Mouse (Mus musculus) CD4-positive naive resting alpha-beta T cell, adult 76 days (primary cell): ENCODE data around the gene Inhba. TPM values are rescaled to one million over a fixed set of nuclear protein-coding genes. Genes with fewer than 3 reads are reported as not detected.

Experiments used
- total RNA-seq: library from RNA; stranded (reverse); gene quantifications from one replicate; pipeline ENCODE4 v1.2.4, GENCODE M21; 2023

The Inhba gene
- not detected for total RNA-seq

GRCm38 (mm10) chr13:16011372-16012242 is at the start of gene Inhba:
Inhba (plus strand) TSS chr13:16011851.

